Mouse (Mus musculus): ENCODE results near the gene Kcnk10. TPM values are rescaled to one million over a fixed set of nuclear protein-coding genes. Genes with fewer than 3 reads are reported as not detected.
A peak's percentile ranks its signal among the peaks of the same experiment; 100 is the strongest.

Kcnk10 gene
- total and polyA plus RNA-seq, 3 experiments, result 2.4 to 7.5 (median 3.8) TPM

- in situ Hi-C loops (cut with MboI; ENCODE audit: low pct_ligation_motif_present, low pct_unique_long_range_greater_than_20kb, low sequenced_read_pairs) (no loop called here), dilution Hi-C loops (cut with MboI; ENCODE audit: extremely low pct_ligation_motif_present, extremely low pct_unique_long_range_greater_than_20kb, low sequenced_read_pairs) (no loop called here)
- TF ChIP-seq MXI1 (IDR thresholded peaks at IDR 0.05; ENCODE audit: low read depth, low read length) (no peak), MAFK (IDR thresholded peaks at IDR 0.05; ENCODE audit: insufficient replicate concordance, low read length) (no peak), ETS1 (conservative IDR thresholded peaks at IDR 0.05; ENCODE audit: low read depth, low read length) (no peak), MYC (IDR thresholded peaks at IDR 0.05; ENCODE audit: low read depth, low read length) (no peak), ZNF384 (IDR thresholded peaks at IDR 0.05; ENCODE audit: low read depth, low read length) (no peak), BHLHE40 (IDR thresholded peaks at IDR 0.05; ENCODE audit: low read depth, low read length) (no peak)
- no peak overlapping the region for H3K4me3 ChIP-seq (replicated peaks in 1 of 3; ENCODE audit: low read depth in 2 of 3, low read length in 2 of 3, poor library complexity in 1 of 3)
- no peaks in the 10 kb centered on the region for H3K79me2 ChIP-seq (replicated peaks; ENCODE audit: control insufficient read depth, extremely low read depth, insufficient read depth, poor library complexity, severe bottlenecking)
- no peak overlapping the region for H3K4me2 ChIP-seq (ENCODE audit: insufficient read depth, low read depth, poor library complexity, severe bottlenecking)
- H3K27me3 ChIP-seq (replicated peaks), result no peaks in the 10 kb centered on the region
- no peak for DNase-seq (ENCODE audit: extremely low read depth)
- peaks cover 6% of the 10 kb centered on the region for H3K9me3 ChIP-seq (replicated peaks; ENCODE audit: low read length)
- H3K36me3 ChIP-seq (replicated peaks in 1 of 2; ENCODE audit: control insufficient read depth in 1 of 2, insufficient read depth in 1 of 2, low read length in 1 of 2), result peaks cover 0 to 8% of the 10 kb centered on the region in 2 experiments
- no peak overlapping the region for H3K27ac ChIP-seq (ENCODE audit: insufficient read depth, low read depth)
- H3K4me1 ChIP-seq (ENCODE audit: control insufficient read depth in 1 of 2, insufficient read depth in 2 of 2), result peaks cover 10 to 18% of the 10 kb centered on the region in 2 experiments; a peak in 3 of 4 replicates
- no peak overlapping the region for H3K9ac ChIP-seq (ENCODE audit: insufficient read depth, low read depth)
These were observed 52.7 kb downstream of the Kcnk10 start for GRCm38 (mm10) chr12:98525361-98525760.

- Histone ChIP-seq H3K27ac (ENCODE audit: insufficient read depth, low read depth) (peak overlapping the region; percentile 56), H3K9ac (ENCODE audit: insufficient read depth, low read depth) (peak overlapping the region; percentile 35), H3K4me1 (ENCODE audit: control insufficient read depth in 1 of 2, insufficient read depth in 2 of 2) (peaks cover 10 to 18% of the 10 kb centered on the region in 2 experiments; a peak in 3 of 4 replicates), H3K4me2 (ENCODE audit: insufficient read depth, low read depth, poor library complexity, severe bottlenecking) (peak overlapping the region; percentile 82), H3K36me3 (replicated peaks in 1 of 2; ENCODE audit: control insufficient read depth in 1 of 2, insufficient read depth in 1 of 2, low read length in 1 of 2) (peaks cover 0 to 8% of the 10 kb centered on the region in 2 experiments), H3K4me3 (replicated peaks in 1 of 3; ENCODE audit: low read depth in 2 of 3, low read length in 2 of 3, poor library complexity in 1 of 3) (no peak overlapping the region), H3K79me2 (replicated peaks; ENCODE audit: control insufficient read depth, extremely low read depth, insufficient read depth, poor library complexity, severe bottlenecking) (no peaks in the 10 kb centered on the region), H3K9me3 (replicated peaks; ENCODE audit: low read length) (peaks cover 6% of the 10 kb centered on the region), H3K27me3 (replicated peaks) (no peaks in the 10 kb centered on the region)
- dilution Hi-C loops (cut with MboI; ENCODE audit: extremely low pct_ligation_motif_present, extremely low pct_unique_long_range_greater_than_20kb, low sequenced_read_pairs), result no loop called here
- TF ChIP-seq GABPA (IDR thresholded peaks at IDR 0.05; ENCODE audit: insufficient replicate concordance, low read depth, low read length) (no peak), RCOR1 (conservative IDR thresholded peaks at IDR 0.05; ENCODE audit: low read depth, low read length) (0 out of 2 replicates have a peak, but pooled peaks have one; percentile 48), ETS1 (conservative IDR thresholded peaks at IDR 0.05; ENCODE audit: low read depth, low read length) (peak; percentile 57; the same call in 1 of the 2 replicates), SIN3A (IDR thresholded peaks at IDR 0.05; ENCODE audit: low read length) (peak; percentile 58; the same call in 1 of the 2 replicates), MAFK (IDR thresholded peaks at IDR 0.05; ENCODE audit: insufficient replicate concordance, low read length) (0 out of 2 replicates have a peak, but pooled peaks have one; percentile 51), JUN (IDR thresholded peaks at IDR 0.05; ENCODE audit: insufficient read depth, low read depth, low read length) (peak; percentile 74), CHD1 (IDR thresholded peaks at IDR 0.05; ENCODE audit: low read depth, low read length) (no peak), TCF12 (IDR thresholded peaks at IDR 0.05; ENCODE audit: low read depth, low read length) (peak; percentile 50; the same call in 1 of the 2 replicates), ELF1 (IDR thresholded peaks at IDR 0.05; ENCODE audit: low read depth, low read length) (peak; percentile 23; the same call in 1 of the 2 replicates), MYC (IDR thresholded peaks at IDR 0.05; ENCODE audit: low read depth, low read length) (no peak), ZNF384 (IDR thresholded peaks at IDR 0.05; ENCODE audit: low read depth, low read length) (peak; percentile 96), CTCF (conservative IDR thresholded peaks at IDR 0.05 in 1 of 2, IDR thresholded peaks at IDR 0.05 in 1 of 2; ENCODE audit: low read depth in 2 of 2, low read length in 2 of 2) (no peak), BHLHE40 (IDR thresholded peaks at IDR 0.05; ENCODE audit: low read depth, low read length) (peak; percentile 77), HCFC1 (IDR thresholded peaks at IDR 0.05; ENCODE audit: low read depth, low read length) (peak; percentile 23; the same call in 1 of the 2 replicates), KAT2A (IDR thresholded peaks at IDR 0.05; ENCODE audit: insufficient replicate concordance, low read length) (no peak), PAX5 (IDR thresholded peaks at IDR 0.05; ENCODE audit: low read length) (no peak), EP300 (IDR thresholded peaks at IDR 0.05; ENCODE audit: low read length) (peak; percentile 84), MAZ (IDR thresholded peaks at IDR 0.05; ENCODE audit: low read depth, low read length) (peak; percentile 90), IRF4 (IDR thresholded peaks at IDR 0.05; ENCODE audit: low read depth, low read length) (peak; percentile 97), MEF2A (IDR thresholded peaks at IDR 0.05; ENCODE audit: borderline replicate concordance, low read depth, low read length) (peak; percentile 54), JUND (conservative IDR thresholded peaks at IDR 0.05; ENCODE audit: low read depth, low read length) (peak; percentile 88)
- peak; percentile 63 for DNase-seq (ENCODE audit: extremely low read depth)
- in situ Hi-C loops (cut with MboI; ENCODE audit: low pct_ligation_motif_present, low pct_unique_long_range_greater_than_20kb, low sequenced_read_pairs), result no loop called here
These were observed 53.5 kb downstream of the Kcnk10 start for GRCm38 (mm10) chr12:98524331-98525311.

All from CH12.LX (cell line).